Mouse (Mus musculus) stomach, postnatal 0 days (tissue): ENCODE measurements at regions not wholly inside any gene's neighbourhood (a gene's known extent, or its start where the extent isn't known, plus 50 kb on each side); places are given as distances from the start of the nearest gene placed in this dataset.

Source experiments
- CTCF ChIP-seq: IDR thresholded peaks from 2 replicates; pipeline ENCODE4 v1.5.1; 2016; ENCODE audit warnings: antibody characterized with exemption, low read depth, mild to moderate bottlenecking, moderate library complexity
- EP300 ChIP-seq: optimal IDR thresholded peaks from 2 replicates; pipeline ENCODE3; 2016; ENCODE audit warnings: antibody characterized with exemption

- no peak for TF ChIP-seq CTCF
- TF ChIP-seq EP300, result no peak
Measured at GRCm38 (mm10) chr5:33489286-33489685, 55.5 kb upstream of the Nkx1-1 start.
